21 mouse cellular contexts compared by ENCODE assay signal in the genomic region with DNA sequence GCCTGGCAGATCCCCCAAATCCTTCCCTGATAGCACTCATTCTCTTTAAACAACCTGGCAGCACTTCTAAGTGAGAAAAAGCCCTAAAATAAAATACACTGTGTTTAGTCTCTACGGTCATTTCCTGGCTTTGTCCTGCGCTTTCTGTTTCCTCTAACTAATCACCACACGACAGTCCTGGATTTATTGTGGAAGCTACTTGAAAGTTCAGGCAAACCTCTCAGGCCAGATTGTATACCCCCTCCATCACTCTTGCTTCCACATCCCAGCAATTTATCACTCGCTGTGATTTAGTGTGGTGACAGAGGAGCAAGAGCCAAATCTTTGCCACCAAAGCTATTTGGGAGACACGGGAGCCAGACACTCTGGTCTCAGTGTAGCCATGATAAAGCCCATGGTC.
DNase-seq lines count a peak whose midpoint lies in the region; ATAC-seq and TF ChIP-seq lines count a peak whose summit lies in the region.
"Had no signal": no experiment of that assay in that cellular context is flagged by ENCODE, and none has a peak within 500 bp of the region (broad histone marks: within the 10 kb centered on the region; RNA-seq: fewer than 3 reads in every experiment).

No protein-coding gene starts in this region.

- H3K9me3 ChIP-seq in heart, postnatal 0 days (replicated peaks; ENCODE audit: control insufficient read depth, low read length): no peaks in the 10 kb centered on the region
- H3K9me3 ChIP-seq in kidney, embryonic 16.5 days (ENCODE audit: low read length): no peaks in the 10 kb centered on the region
- H3K9me3 ChIP-seq: forebrain, embryonic 10.5 days; G1E; heart, embryonic 13.5 days; hindbrain, embryonic 13.5 days; limb, embryonic 13.5 days; midbrain, embryonic 13.5 days; neural tube, embryonic 15.5 days had no signal

- no peaks in the 10 kb centered on the region for H3K36me3 ChIP-seq in heart, postnatal 0 days (replicated peaks; ENCODE audit: control insufficient read depth, insufficient read depth, low read length)
- no peaks in the 10 kb centered on the region for H3K36me3 ChIP-seq in kidney, embryonic 16.5 days (ENCODE audit: insufficient read depth, low read length)
- H3K36me3 ChIP-seq: forebrain, embryonic 10.5 days; G1E; heart, embryonic 13.5 days; hindbrain, embryonic 13.5 days; limb, embryonic 13.5 days; midbrain, embryonic 13.5 days; neural tube, embryonic 15.5 days had no signal

- TF ChIP-seq CTCF in heart, postnatal 0 days (IDR thresholded peaks at IDR 0.05; ENCODE audit: low read depth): no peak

- DNase-seq in heart, postnatal 0 days (ENCODE audit: low spot score): peak; percentile 31
- no peak for DNase-seq in heart, postnatal 25 days (ENCODE audit: low spot score)
- DNase-seq in kidney, postnatal 14 days: peak; percentile 36
- peak; percentile 52 for DNase-seq in lung, postnatal 10 days
- DNase-seq in lung, postnatal 25 days (ENCODE audit: low spot score): no peak
- DNase-seq in c-Kit-positive CD71-positive TER-119-positive erythroid progenitor cells, embryonic 14.5 days (ENCODE audit: low spot score): no peak
- DNase-seq in natural killer cell, adult 2 months (ENCODE audit: low spot score in 2 of 2): no peak
- DNase-seq: adrenal gland, postnatal 10 days; cerebellum, adult 9-11 months; forebrain, postnatal 0 days; thymus, postnatal 25 days had no signal

- 44% methylated on average over 5 of the region's 5 CpGs for WGBS in heart, postnatal 0 days
- 10% methylated on average over 5 of the region's 5 CpGs for WGBS in kidney, embryonic 16.5 days

- H3K27ac ChIP-seq in heart, postnatal 0 days (ENCODE audit: low read depth): no peak overlapping the region
- H3K27ac ChIP-seq in kidney, embryonic 16.5 days (ENCODE audit: low read length): no peak overlapping the region
- H3K27ac ChIP-seq: forebrain, embryonic 10.5 days; heart, embryonic 13.5 days; hindbrain, embryonic 13.5 days; limb, embryonic 13.5 days; liver, embryonic 14.5 days; midbrain, embryonic 13.5 days; neural tube, embryonic 15.5 days had no signal

- intact Hi-C loops in heart, postnatal 25 days (cut with DNase I): no loop called here

- H3K4me3 ChIP-seq in heart, postnatal 0 days (ENCODE audit: low read depth, low read length): no peak overlapping the region
- H3K4me3 ChIP-seq in kidney, embryonic 16.5 days (ENCODE audit: low read length): no peak overlapping the region
- H3K4me3 ChIP-seq: forebrain, embryonic 10.5 days; heart, embryonic 13.5 days; hindbrain, embryonic 13.5 days; limb, embryonic 13.5 days; midbrain, embryonic 13.5 days; neural tube, embryonic 15.5 days had no signal

- TF ChIP-seq EP300 in heart, postnatal 0 days (IDR thresholded peaks at IDR 0.05; ENCODE audit: low read depth): no peak

- no peaks in the 10 kb centered on the region for H3K27me3 ChIP-seq in heart, postnatal 0 days (ENCODE audit: control insufficient read depth, insufficient read depth, low read length)
- H3K27me3 ChIP-seq in kidney, embryonic 16.5 days (ENCODE audit: insufficient read depth, low read length): no peaks in the 10 kb centered on the region
- H3K27me3 ChIP-seq: heart, embryonic 13.5 days; hindbrain, embryonic 13.5 days; limb, embryonic 13.5 days; midbrain, embryonic 13.5 days had no signal

- ATAC-seq in heart, postnatal 0 days (ENCODE audit: insufficient read depth, low read depth): no peak
- ATAC-seq in kidney, embryonic 16.5 days (ENCODE audit: low FRiP score, low TSS enrichment): no peak
- ATAC-seq: activated CD4-positive, CD25-positive, alpha-beta regulatory T cell, adult 4 months; forebrain, postnatal 0 days; midbrain, embryonic 13.5 days had no signal

- H3K9ac ChIP-seq in heart, postnatal 0 days (replicated peaks; ENCODE audit: low read depth, low read length): no peak overlapping the region
- H3K9ac ChIP-seq in kidney, embryonic 16.5 days (replicated peaks; ENCODE audit: low read length): no peak overlapping the region
- H3K9ac ChIP-seq: forebrain, postnatal 0 days; heart, embryonic 13.5 days; hindbrain, embryonic 13.5 days; limb, embryonic 13.5 days; liver, embryonic 14.5 days; midbrain, embryonic 13.5 days; neural tube, embryonic 15.5 days had no signal

- H3K4me1 ChIP-seq in heart, postnatal 0 days (ENCODE audit: control insufficient read depth, insufficient read depth): no peaks in the 10 kb centered on the region
- H3K4me1 ChIP-seq in kidney, embryonic 16.5 days (ENCODE audit: insufficient read depth, low read length): peaks cover 25% of the 10 kb centered on the region
- H3K4me1 ChIP-seq: forebrain, embryonic 10.5 days; hindbrain, embryonic 13.5 days had no signal

- no peak overlapping the region for H3K4me2 ChIP-seq in heart, postnatal 0 days (ENCODE audit: low read depth, low read length)
- no peak overlapping the region for H3K4me2 ChIP-seq in kidney, embryonic 16.5 days (replicated peaks; ENCODE audit: low read depth, low read length)
- H3K4me2 ChIP-seq: heart, embryonic 13.5 days; hindbrain, embryonic 13.5 days; limb, embryonic 13.5 days; midbrain, embryonic 13.5 days; neural tube, embryonic 15.5 days had no signal

Comparison
In these comparisons a context has a peak if more than half of its experiments do, and no peak if none do; other contexts are left out.
1. DNase-seq: peak in heart, postnatal 0 days (single experiment), kidney, postnatal 14 days (single experiment) and lung, postnatal 10 days (single experiment); none in heart, postnatal 25 days (single experiment), lung, postnatal 25 days (single experiment), c-Kit-positive CD71-positive TER-119-positive erythroid progenitor cells, embryonic 14.5 days (single experiment) and natural killer cell, adult 2 months (0 of 2).